Mouse (Mus musculus): Measurements from ENCODE around the gene Lpcat2b. TPM values are rescaled to one million over a fixed set of nuclear protein-coding genes. Genes with fewer than 3 reads are reported as not detected.

Lpcat2b gene
- polyA plus RNA-seq, 1 experiment: not detected

GRCm38 (mm10) chr5:107412285-107412684 lies 19.1 kb upstream of the Lpcat2b start:
- TF ChIP-seq CEBPB (IDR thresholded peaks at IDR 0.05; ENCODE audit: low read depth): no peak
- no peak for TF ChIP-seq FOSL1 (IDR thresholded peaks at IDR 0.05; ENCODE audit: insufficient read depth, low read length, poor library complexity, severe bottlenecking)
- no peak for TF ChIP-seq USF1 (IDR thresholded peaks at IDR 0.05; ENCODE audit: low read depth)
- no peak for TF ChIP-seq MYOD1 (IDR thresholded peaks at IDR 0.05; ENCODE audit: control insufficient read depth, insufficient read length, low read depth)
- TF ChIP-seq MYOG (IDR thresholded peaks at IDR 0.05; ENCODE audit: control insufficient read depth, extremely low read depth, insufficient read length): no peak
- no peak for TF ChIP-seq CTCF (IDR thresholded peaks at IDR 0.05; ENCODE audit: control insufficient read depth, insufficient read depth, insufficient read length)
- TF ChIP-seq MAX (IDR thresholded peaks at IDR 0.05): no peak

GRCm38 (mm10) chr5:107415098-107415497 lies 16.3 kb upstream of the Lpcat2b start:
- no peaks in the 10 kb centered on the region for H3K79me2 ChIP-seq (ENCODE audit: control insufficient read depth, insufficient read depth)
- H3ac ChIP-seq (ENCODE audit: control insufficient read depth, insufficient read length, low read depth): no peak overlapping the region
- no peaks in the 10 kb centered on the region for H3K36me3 ChIP-seq (ENCODE audit: control insufficient read depth, insufficient read depth)
- no peak overlapping the region for H3K4me3 ChIP-seq (ENCODE audit: insufficient read depth, poor library complexity, severe bottlenecking)
- no peaks in the 10 kb centered on the region for H3K79me3 ChIP-seq (ENCODE audit: low read depth)
- TF ChIP-seq MAX (IDR thresholded peaks at IDR 0.05): no peak
- TF ChIP-seq MYOD1 (IDR thresholded peaks at IDR 0.05; ENCODE audit: control insufficient read depth, insufficient read length, low read depth): no peak
- no peak for TF ChIP-seq CTCF (IDR thresholded peaks at IDR 0.05; ENCODE audit: control insufficient read depth, insufficient read depth, insufficient read length)
- no peak for TF ChIP-seq USF1 (IDR thresholded peaks at IDR 0.05; ENCODE audit: low read depth)
- no peak for TF ChIP-seq MYOG (IDR thresholded peaks at IDR 0.05; ENCODE audit: control insufficient read depth, extremely low read depth, insufficient read length)
- no peak for TF ChIP-seq FOSL1 (IDR thresholded peaks at IDR 0.05; ENCODE audit: insufficient read depth, low read length, poor library complexity, severe bottlenecking)
- no peaks in the 10 kb centered on the region for H3K27me3 ChIP-seq (ENCODE audit: control insufficient read depth, insufficient read depth, insufficient read length)

More at GRCm38 (mm10) chr5:107412285-107412684, 19.1 kb upstream of the Lpcat2b start:
- Histone ChIP-seq H3K79me3 (ENCODE audit: low read depth) (no peaks in the 10 kb centered on the region), H3K36me3 (ENCODE audit: control insufficient read depth, insufficient read depth) (no peaks in the 10 kb centered on the region), H3K27me3 (ENCODE audit: control insufficient read depth, insufficient read depth, insufficient read length) (peaks cover 3% of the 10 kb centered on the region), H3K4me3 (ENCODE audit: insufficient read depth, poor library complexity, severe bottlenecking) (no peak overlapping the region), H3K79me2 (ENCODE audit: control insufficient read depth, insufficient read depth) (no peaks in the 10 kb centered on the region), H3ac (ENCODE audit: control insufficient read depth, insufficient read length, low read depth) (no peak overlapping the region)

GRCm38 (mm10) chr5:107421676-107422075 lies 9.7 kb upstream of the Lpcat2b start:
- H3K79me2 ChIP-seq (ENCODE audit: control insufficient read depth, insufficient read depth): no peaks in the 10 kb centered on the region
- H3K36me3 ChIP-seq (ENCODE audit: control insufficient read depth, insufficient read depth): no peaks in the 10 kb centered on the region
- TF ChIP-seq MYOD1 (IDR thresholded peaks at IDR 0.05; ENCODE audit: control insufficient read depth, insufficient read length, low read depth): no peak
- TF ChIP-seq USF1 (IDR thresholded peaks at IDR 0.05; ENCODE audit: low read depth): no peak
- no peak for TF ChIP-seq MAX (IDR thresholded peaks at IDR 0.05)
- no peak for TF ChIP-seq CTCF (IDR thresholded peaks at IDR 0.05; ENCODE audit: control insufficient read depth, insufficient read depth, insufficient read length)
- no peak for TF ChIP-seq FOSL1 (IDR thresholded peaks at IDR 0.05; ENCODE audit: insufficient read depth, low read length, poor library complexity, severe bottlenecking)
- no peak for TF ChIP-seq CEBPB (IDR thresholded peaks at IDR 0.05; ENCODE audit: low read depth)
- TF ChIP-seq MYOG (IDR thresholded peaks at IDR 0.05; ENCODE audit: control insufficient read depth, extremely low read depth, insufficient read length): no peak
- H3K79me3 ChIP-seq (ENCODE audit: low read depth): no peaks in the 10 kb centered on the region
- no peak overlapping the region for H3K4me3 ChIP-seq (ENCODE audit: insufficient read depth, poor library complexity, severe bottlenecking)
- no peaks in the 10 kb centered on the region for H3K27me3 ChIP-seq (ENCODE audit: control insufficient read depth, insufficient read depth, insufficient read length)
- no peak overlapping the region for H3ac ChIP-seq (ENCODE audit: control insufficient read depth, insufficient read length, low read depth)

- H3K4me3 ChIP-seq (ENCODE audit: insufficient read depth, poor library complexity, severe bottlenecking): no peak overlapping the region
- H3K79me2 ChIP-seq (ENCODE audit: control insufficient read depth, insufficient read depth): no peaks in the 10 kb centered on the region
- peaks cover 9% of the 10 kb centered on the region for H3K27me3 ChIP-seq (ENCODE audit: control insufficient read depth, insufficient read depth, insufficient read length)
- no peaks in the 10 kb centered on the region for H3K36me3 ChIP-seq (ENCODE audit: control insufficient read depth, insufficient read depth)
- no peaks in the 10 kb centered on the region for H3K79me3 ChIP-seq (ENCODE audit: low read depth)
- TF ChIP-seq MAX (IDR thresholded peaks at IDR 0.05) (no peak), CTCF (IDR thresholded peaks at IDR 0.05; ENCODE audit: control insufficient read depth, insufficient read depth, insufficient read length) (no peak), FOSL1 (IDR thresholded peaks at IDR 0.05; ENCODE audit: insufficient read depth, low read length, poor library complexity, severe bottlenecking) (no peak), CEBPB (IDR thresholded peaks at IDR 0.05; ENCODE audit: low read depth) (no peak), MYOD1 (IDR thresholded peaks at IDR 0.05; ENCODE audit: control insufficient read depth, insufficient read length, low read depth) (no peak), USF1 (IDR thresholded peaks at IDR 0.05; ENCODE audit: low read depth) (no peak), MYOG (IDR thresholded peaks at IDR 0.05; ENCODE audit: control insufficient read depth, extremely low read depth, insufficient read length) (no peak)
- H3ac ChIP-seq (ENCODE audit: control insufficient read depth, insufficient read length, low read depth): no peak overlapping the region
Observed at GRCm38 (mm10) chr5:107434001-107434400, 2.7 kb downstream of the Lpcat2b start.

- H3K4me3 ChIP-seq (ENCODE audit: insufficient read depth, poor library complexity, severe bottlenecking): no peak overlapping the region
- no peaks in the 10 kb centered on the region for H3K36me3 ChIP-seq (ENCODE audit: control insufficient read depth, insufficient read depth)
- H3ac ChIP-seq (ENCODE audit: control insufficient read depth, insufficient read length, low read depth): no peak overlapping the region
- H3K79me3 ChIP-seq (ENCODE audit: low read depth): no peaks in the 10 kb centered on the region
- no peak for TF ChIP-seq FOSL1 (IDR thresholded peaks at IDR 0.05; ENCODE audit: insufficient read depth, low read length, poor library complexity, severe bottlenecking)
- no peak for TF ChIP-seq CEBPB (IDR thresholded peaks at IDR 0.05; ENCODE audit: low read depth)
- no peak for TF ChIP-seq MYOG (IDR thresholded peaks at IDR 0.05; ENCODE audit: control insufficient read depth, extremely low read depth, insufficient read length)
- no peak for TF ChIP-seq MYOD1 (IDR thresholded peaks at IDR 0.05; ENCODE audit: control insufficient read depth, insufficient read length, low read depth)
- no peak for TF ChIP-seq CTCF (IDR thresholded peaks at IDR 0.05; ENCODE audit: control insufficient read depth, insufficient read depth, insufficient read length)
- TF ChIP-seq MAX (IDR thresholded peaks at IDR 0.05): no peak
- TF ChIP-seq USF1 (IDR thresholded peaks at IDR 0.05; ENCODE audit: low read depth): no peak
- peaks cover 9% of the 10 kb centered on the region for H3K27me3 ChIP-seq (ENCODE audit: control insufficient read depth, insufficient read depth, insufficient read length)
- H3K79me2 ChIP-seq (ENCODE audit: control insufficient read depth, insufficient read depth): no peaks in the 10 kb centered on the region
Observed at GRCm38 (mm10) chr5:107436185-107436584, 4.8 kb downstream of the Lpcat2b start.

Measured in C2C12 (cell line).